Mouse (Mus musculus) B cell, adult 62 days (primary cell): ENCODE measurements around the gene Olfr1381. TPM values are rescaled to one million over a fixed set of nuclear protein-coding genes. Genes with fewer than 3 reads are reported as not detected.

Experiments used
- total RNA-seq: library from RNA; stranded (reverse); gene quantifications from 4 replicates; pipeline ENCODE4 v1.2.4, GENCODE M21; 2023

Gene Olfr1381
- total RNA-seq: not detected in 4 replicates

DNA sequence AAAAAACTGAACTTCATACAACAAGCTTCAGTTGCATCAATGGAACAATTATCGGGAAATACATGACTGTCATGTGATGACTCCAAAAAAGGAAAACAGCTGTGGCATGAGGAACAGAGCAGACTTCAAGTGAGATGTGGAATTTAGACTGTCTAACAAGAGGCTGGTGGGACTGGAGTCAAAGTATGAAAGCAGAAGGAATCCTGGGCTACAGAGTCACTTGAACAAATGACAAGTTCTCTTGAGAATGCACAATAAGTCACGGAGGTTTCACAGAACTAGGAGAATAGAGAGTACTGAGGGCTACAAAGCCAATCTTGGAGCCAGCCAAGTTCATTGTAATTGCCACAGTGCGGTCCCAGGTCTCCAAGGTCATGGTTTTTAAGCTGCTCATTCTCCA is at the start of gene Olfr1381:
Gene Olfr1381 (plus strand): TSS at position 301 of the 400 bp plus-strand sequence.

GRCm38 (mm10) chr11:49519348-49519747 is 23.9 kb upstream of the Olfr1381 start, which contains the start of gene Olfr1383:
Gene Olfr1383 (plus strand): TSS chr11:49519648.

GRCm38 (mm10) chr11:49527947-49528346 is 15.3 kb upstream of the Olfr1381 start, which contains the start of gene Olfr1382:
Gene Olfr1382 (plus strand): TSS chr11:49528247.

GRCm38 (mm10) chr11:49556578-49556977 is 13.3 kb downstream of the Olfr1381 start, which contains the start of gene Olfr1380:
Gene Olfr1380 (plus strand): TSS chr11:49556878.

Other genes with a start within 250 kb of the Olfr1381 start
- not detected in 4 replicates for gene Olfr10, start 238.7 kb upstream of the Olfr1381 start, total RNA-seq
- not detected in 4 replicates for gene Olfr1391, start 220.7 kb upstream of the Olfr1381 start, total RNA-seq
- not detected in 4 replicates for gene Olfr1390, start 208.3 kb upstream of the Olfr1381 start, total RNA-seq
- gene Olfr1389, start 120.4 kb upstream of the Olfr1381 start, total RNA-seq: not detected in 4 replicates
- 0.24 to 0.70 TPM (median 0.39 TPM) in 4 replicates for gene Olfr1388, start 106.8 kb upstream of the Olfr1381 start, total RNA-seq
- not detected in 4 replicates for gene Olfr1387, start 88.1 kb upstream of the Olfr1381 start, total RNA-seq
- not detected in 4 replicates for gene Olfr1386, start 78.4 kb upstream of the Olfr1381 start, total RNA-seq
- gene Olfr1385, start 54.4 kb upstream of the Olfr1381 start, total RNA-seq: 0.17 to 0.18 TPM in 2 of 4 replicates, not detected in the others
- not detected in 4 replicates for gene Olfr1384, start 36.7 kb upstream of the Olfr1381 start, total RNA-seq
- not detected in 4 replicates for gene Olfr1383, start 23.8 kb upstream of the Olfr1381 start, total RNA-seq
- not detected in 4 replicates for gene Olfr1382, start 15.2 kb upstream of the Olfr1381 start, total RNA-seq
- not detected in 4 replicates for gene Olfr1380, start 13.4 kb downstream of the Olfr1381 start, total RNA-seq
- not detected in 4 replicates for gene Flt4, start 65.8 kb downstream of the Olfr1381 start, total RNA-seq
- gene Scgb3a1, start 120.2 kb downstream of the Olfr1381 start, total RNA-seq: not detected in 4 replicates
- gene Cnot6, start 169.3 kb downstream of the Olfr1381 start, total RNA-seq: 72.0 to 81.4 TPM (median 77.5 TPM) in 4 replicates